Mouse (Mus musculus) small intestine, adult 2 months (tissue): ENCODE measurements around the gene Garnl3.

Experiments used
- CTCF ChIP-seq: fragments of 200-500 bp; IDR thresholded peaks from 2 replicates; pipeline ENCODE4 v1.5.1; 2012; ENCODE audit warnings: low read depth, mild to moderate bottlenecking, control low read depth, inconsistent platforms, low read length, moderate library complexity, mixed read lengths; ENCODE audit not compliant: insufficient replicate concordance, insufficient read length; ENCODE audit errors: extremely low read depth
- POLR2A ChIP-seq: fragments of 200-500 bp; IDR thresholded peaks from 2 replicates; pipeline ENCODE4 v1.6.1; 2012; ENCODE audit warnings: low read depth, mild to moderate bottlenecking, control low read depth, inconsistent platforms, low read length, moderate library complexity

DNA sequence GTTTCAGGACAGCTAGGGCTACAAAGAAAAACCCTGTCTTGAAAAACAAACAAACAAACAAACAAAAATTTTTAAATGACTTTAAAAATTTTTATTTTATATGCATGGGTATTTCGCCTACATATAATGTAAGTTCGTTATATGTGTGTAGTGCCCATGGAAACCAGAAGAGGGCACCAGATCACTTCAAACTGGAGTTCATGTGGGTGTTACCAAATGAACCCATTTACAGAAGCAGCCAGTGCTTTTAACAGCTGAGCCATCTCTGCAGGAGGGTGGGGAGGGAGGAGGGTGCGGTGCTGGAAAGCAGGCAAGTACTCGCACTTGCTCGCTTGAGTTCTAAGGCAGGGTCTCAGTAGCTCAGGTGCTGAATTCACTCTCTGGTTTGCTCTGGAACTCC is 192.0 kb downstream of the Garnl3 start:
- TF ChIP-seq CTCF, result peak; percentile 29; the same call in 1 of the 2 replicates
- TF ChIP-seq POLR2A, result no peak
